Mouse (Mus musculus) adrenal gland, postnatal 14 days (tissue): ENCODE data around the gene Gm3776. TPM values are rescaled to one million over a fixed set of nuclear protein-coding genes. Genes with fewer than 3 reads are reported as not detected.
A peak's percentile ranks its signal among the peaks of the same experiment; 100 is the strongest.
"Not testable (repeated sequence)": the region's sequence is repeated elsewhere in the genome, so short reads cannot be mapped to it uniquely, and the experiment has no call there.

Experiments used
- DNase-seq: peaks from one replicate; pipeline ENCODE4 v3.0.0; 2021; ENCODE audit warnings: mixed read lengths
- total RNA-seq: library from RNA; stranded (reverse); gene quantifications from 2 replicates; pipeline ENCODE4 v1.2.3, GENCODE M21; 2021

Gm3776 gene
- total RNA-seq, 1 experiment from 2014 or later = not detected

GRCm38 (mm10) chr9:78292462-78292861 lies 35.5 kb downstream of the Gm3776 start:
- DNase-seq = not testable (repeated sequence)

- DNase-seq = not testable (repeated sequence)
Observed at GRCm38 (mm10) chr9:78293683-78294082, 36.8 kb downstream of the Gm3776 start.

GRCm38 (mm10) chr9:78294781-78295180 lies 37.9 kb downstream of the Gm3776 start:
- not testable (repeated sequence) for DNase-seq

- peak; percentile 50 for DNase-seq
Observed at GRCm38 (mm10) chr9:78296089-78296488, 39.2 kb downstream of the Gm3776 start.

- DNase-seq = no peak
Observed at GRCm38 (mm10) chr9:78298232-78298631, 41.3 kb downstream of the Gm3776 start.

- DNase-seq = not testable (repeated sequence)
Observed at GRCm38 (mm10) chr9:78299143-78299542, 42.2 kb downstream of the Gm3776 start.

GRCm38 (mm10) chr9:78308122-78308521 lies 51.2 kb downstream of the Gm3776 start:
- DNase-seq = not testable (repeated sequence)

- DNase-seq = no peak
Observed at GRCm38 (mm10) chr9:78314696-78315095, 57.8 kb downstream of the Gm3776 start, which contains the start of gene Omt2a. TSS of gene Omt2a (minus strand) at chr9:78314796.

Other genes starting within 250 kb of the Gm3776 start
- not detected in 2 replicates for gene Gcm1, start 205.2 kb upstream of the Gm3776 start, total RNA-seq
- 87.2 and 89.9 TPM in 2 replicates for gene Fbxo9, start 148.1 kb upstream of the Gm3776 start, total RNA-seq
- gene Ick, start 147.9 kb upstream of the Gm3776 start, total RNA-seq = 20.2 and 21.8 TPM in 2 replicates
- 58.5 and 58.7 TPM in 2 replicates for gene Gsta4, start 74.4 kb upstream of the Gm3776 start, total RNA-seq
- gene Gsta1, start 26.5 kb upstream of the Gm3776 start, total RNA-seq = not detected in 2 replicates
- gene Gm10639, start 32.8 kb downstream of the Gm3776 start, total RNA-seq = not detected in 2 replicates
- gene Omt2a, start 57.7 kb downstream of the Gm3776 start, total RNA-seq = not detected in 2 replicates
- not detected in 2 replicates for gene Omt2b, start 70.5 kb downstream of the Gm3776 start, total RNA-seq
- gene Gsta2, start 98.7 kb downstream of the Gm3776 start, total RNA-seq = 3.3 TPM in 1 of 2 replicates, not detected in the other
- gene Dppa5a, start 111.0 kb downstream of the Gm3776 start, total RNA-seq = not detected in 2 replicates
- not detected in 2 replicates for gene Ooep, start 121.6 kb downstream of the Gm3776 start, total RNA-seq
- 0.15 TPM in 1 of 2 replicates, not detected in the other for gene Ddx43, start 138.6 kb downstream of the Gm3776 start, total RNA-seq
- 1.4 and 1.6 TPM in 2 replicates for gene Cgas, start 186.1 kb downstream of the Gm3776 start, total RNA-seq
- gene Mto1, start 191.1 kb downstream of the Gm3776 start, total RNA-seq = 27.8 and 29.5 TPM in 2 replicates
- gene Gm17324, start 191.7 kb downstream of the Gm3776 start, total RNA-seq = 0.56 TPM in 1 of 2 replicates, not detected in the other
- gene Eef1a1, start 232.0 kb downstream of the Gm3776 start, total RNA-seq = 6,863 and 7,423 TPM in 2 replicates